Mouse (Mus musculus) right cerebral cortex, adult 18-20 months (tissue): ENCODE measurements around the gene Olfr547.

Experiments used
- DNase-seq: peaks from one replicate; pipeline ENCODE4 v3.0.0; 2022; ENCODE audit warnings: mixed read lengths

Gene Olfr547

DNA sequence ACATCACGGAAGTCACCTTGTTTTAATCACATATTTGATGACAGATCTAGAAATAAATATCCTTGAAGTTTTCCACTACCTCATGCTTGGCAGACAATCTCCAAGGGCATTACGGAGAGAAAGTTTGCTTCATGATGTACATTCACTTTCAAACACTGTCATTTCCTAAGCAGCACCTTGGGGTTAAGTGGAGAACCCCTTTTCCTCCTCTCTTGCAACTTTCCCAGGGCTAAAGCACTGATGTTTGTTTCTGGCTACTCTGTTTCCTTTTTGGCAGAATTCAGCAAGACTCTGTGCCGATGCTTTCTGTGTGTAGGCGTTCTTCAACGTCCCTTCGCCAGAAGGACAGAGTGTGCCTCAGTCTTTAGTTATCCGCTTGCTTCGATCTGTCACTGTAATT lies 36.6 kb downstream of the Olfr547 start, which contains the start of gene Olfr550:
Gene Olfr550 (plus strand): TSS at position 301 of the 400 bp plus-strand sequence.
- DNase-seq: no peak

DNA sequence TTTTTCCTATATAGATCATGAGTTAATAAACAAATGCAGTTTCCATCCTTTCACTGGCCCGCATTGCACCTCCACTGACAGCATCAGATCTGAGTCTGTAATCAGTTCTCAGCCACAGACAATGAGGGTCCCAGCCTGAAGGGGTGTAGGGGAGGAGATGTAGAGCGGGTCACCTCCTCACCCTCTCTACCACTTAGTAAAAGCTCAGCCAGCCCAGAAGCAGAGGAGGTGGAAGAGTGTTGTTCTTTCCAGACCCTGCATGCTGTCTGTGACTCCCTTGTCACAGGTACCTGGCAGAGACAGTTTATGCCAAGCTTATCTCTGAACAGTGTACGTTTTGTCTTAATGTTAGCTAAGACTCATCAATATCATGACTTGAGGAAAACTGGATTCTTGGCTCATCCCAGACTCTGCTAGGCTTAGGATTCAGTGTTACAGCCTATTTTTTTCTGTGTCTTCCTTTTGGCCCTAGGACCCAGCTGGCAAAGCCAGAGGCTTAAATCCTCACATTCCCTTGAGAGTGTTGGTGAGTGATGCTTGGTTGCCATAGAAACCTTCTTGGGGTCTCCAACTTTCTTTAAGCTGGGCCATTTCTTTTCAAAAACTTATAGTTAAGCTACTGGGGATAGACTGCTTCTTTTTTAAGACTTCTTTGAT lies 38.8 kb downstream of the Olfr547 start:
- no peak for DNase-seq

DNA sequence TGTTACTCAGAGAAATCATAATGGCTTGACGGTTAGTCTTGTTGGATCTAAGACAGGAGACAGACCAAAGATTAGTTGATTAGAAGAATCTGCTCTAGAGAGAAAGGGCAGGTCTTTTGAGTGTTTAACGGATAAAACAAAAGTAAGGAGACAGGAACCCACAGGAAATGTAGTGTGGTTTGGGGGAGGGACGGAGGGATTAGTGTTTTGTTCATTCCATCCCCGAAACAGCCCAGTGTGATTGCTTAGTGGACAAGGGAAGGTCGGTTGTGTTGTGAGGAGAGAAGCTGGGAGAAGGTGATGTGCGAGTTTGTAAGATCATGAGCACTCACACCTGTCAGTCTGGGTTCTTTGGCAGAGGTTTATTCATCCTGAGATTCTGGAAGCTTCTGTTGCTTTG lies 41.4 kb downstream of the Olfr547 start:
- DNase-seq: no peak
